Mouse (Mus musculus): ENCODE results near the gene Spindoc. TPM values are rescaled to one million over a fixed set of nuclear protein-coding genes. Genes with fewer than 3 reads are reported as not detected.

Spindoc gene
- total and polyA plus RNA-seq, 3 experiments = 13.0 to 54.1 TPM; not detected in 1

GRCm38 (mm10) chr19:7315587-7315984 lies 67.2 kb downstream of the Spindoc start (continued):
- TF ChIP-seq GATA1 (IDR thresholded peaks at IDR 0.05; ENCODE audit: low read depth, low read length) (peak; percentile 85), USF2 (IDR thresholded peaks at IDR 0.05; ENCODE audit: borderline replicate concordance in 1 of 2, insufficient read depth in 1 of 2, low read depth in 1 of 2, low read length in 2 of 2) (no peak), E2F4 (IDR thresholded peaks at IDR 0.05; ENCODE audit: borderline replicate concordance, low read depth, low read length) (no peak), GABPA (IDR thresholded peaks at IDR 0.05; ENCODE audit: low read depth, low read length) (no peak), MXI1 (IDR thresholded peaks at IDR 0.05; ENCODE audit: low read depth, low read length) (no peak; the same call in 1 of the 2 replicates), MYB (IDR thresholded peaks at IDR 0.05; ENCODE audit: low read depth, low read length) (no peak), HCFC1 (IDR thresholded peaks at IDR 0.05; ENCODE audit: low read depth, low read length) (no peak), JUND (IDR thresholded peaks at IDR 0.05; ENCODE audit: low read depth, low read length) (no peak), TAL1 (IDR thresholded peaks at IDR 0.05; ENCODE audit: low read length) (peak; percentile 44), TBP (IDR thresholded peaks at IDR 0.05; ENCODE audit: low read depth, low read length) (no peak), RAD21 (IDR thresholded peaks at IDR 0.05; ENCODE audit: low read depth, low read length) (no peak)

- Histone ChIP-seq H3K4me1 (ENCODE audit: control insufficient read depth in 1 of 2, insufficient read depth in 2 of 2, low read length in 2 of 2) (peaks cover 22 to 50% of the 10 kb centered on the region in 2 experiments), H3K4me3 (ENCODE audit: control insufficient read depth in 1 of 2, insufficient read depth in 1 of 2, low read depth in 2 of 2, low read length in 2 of 2) (peak overlapping the region in 1 of 2 experiments; percentile 21; a peak in 1 of 4 replicates)
- peak; percentile 87 for DNase-seq (ENCODE audit: low read depth, low spot score)
These were observed 67.7 kb downstream of the Spindoc start for GRCm38 (mm10) chr19:7314976-7315586.

DNA sequence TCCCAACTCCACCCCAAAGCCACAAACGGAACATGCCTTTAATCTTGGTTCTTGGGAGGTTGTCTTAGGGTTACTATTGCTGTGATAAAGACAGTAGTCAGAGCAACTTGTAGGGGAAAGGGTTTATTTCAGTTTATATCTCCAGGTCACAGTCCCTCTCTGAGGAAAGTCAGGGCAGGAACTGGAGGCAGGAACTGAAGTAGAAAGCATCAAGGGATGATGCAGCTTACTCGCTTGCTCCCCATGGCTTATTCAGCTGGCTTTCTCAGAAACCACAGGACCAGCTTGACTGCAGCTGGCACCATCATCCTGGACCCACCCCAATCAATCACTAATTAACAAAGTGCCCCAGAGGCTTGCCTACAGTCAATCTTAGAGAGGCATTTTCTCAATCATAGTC lies 69.1 kb downstream of the Spindoc start:
- H3K27me3 ChIP-seq (ENCODE audit: control insufficient read depth in 1 of 2, insufficient read depth in 2 of 2, low read length in 2 of 2) = no peaks in the 10 kb centered on the region
- DNase-seq (ENCODE audit: low read depth, low spot score) = peak; percentile 66
- peaks cover 33 to 64% of the 10 kb centered on the region in 2 experiments for H3K4me1 ChIP-seq (ENCODE audit: control insufficient read depth in 1 of 2, insufficient read depth in 2 of 2, low read length in 2 of 2)
- no peak overlapping the region for H3K9ac ChIP-seq (ENCODE audit: control insufficient read depth, low read depth, low read length, poor library complexity, severe bottlenecking)
- H3K79me2 ChIP-seq (ENCODE audit: control insufficient read depth, insufficient read depth, low read length, poor library complexity) = peaks cover 49% of the 10 kb centered on the region
- H3K36me3 ChIP-seq (ENCODE audit: control insufficient read depth in 1 of 2, insufficient read depth in 2 of 2, low read length in 2 of 2) = peaks cover 2 to 76% of the 10 kb centered on the region in 2 experiments
- H3K27ac ChIP-seq (ENCODE audit: control insufficient read depth, low read depth, low read length) = peak overlapping the region; percentile 60
- no peak overlapping the region for H3K4me3 ChIP-seq (ENCODE audit: control insufficient read depth in 1 of 2, insufficient read depth in 1 of 2, low read depth in 2 of 2, low read length in 2 of 2)
- H3K9me3 ChIP-seq (replicated peaks; ENCODE audit: insufficient read depth, low read length) = no peaks in the 10 kb centered on the region
- TF ChIP-seq MYC (IDR thresholded peaks at IDR 0.05; ENCODE audit: low read depth, low read length) = no peak
- TF ChIP-seq BHLHE40 (IDR thresholded peaks at IDR 0.05; ENCODE audit: borderline replicate concordance, low read depth, low read length) = no peak
- no peak for TF ChIP-seq ZC3H11A (IDR thresholded peaks at IDR 0.05; ENCODE audit: low read depth, low read length)
- no peak for TF ChIP-seq CHD1 (IDR thresholded peaks at IDR 0.05; ENCODE audit: low read depth, low read length)
- peak; percentile 50; the same call in 1 of the 2 replicates for TF ChIP-seq SIN3A (IDR thresholded peaks at IDR 0.05; ENCODE audit: low read length)
- no peak for TF ChIP-seq USF1 (IDR thresholded peaks at IDR 0.05; ENCODE audit: low read depth, low read length)
- TF ChIP-seq POLR2A (IDR thresholded peaks at IDR 0.05; ENCODE audit: control insufficient read depth in 1 of 2, insufficient read depth in 1 of 2, low read depth in 1 of 2, low read length in 2 of 2, poor library complexity in 1 of 2) = no peak
- no peak for TF ChIP-seq RAD21 (IDR thresholded peaks at IDR 0.05; ENCODE audit: low read depth, low read length)
- TF ChIP-seq EP300 (IDR thresholded peaks at IDR 0.05; ENCODE audit: low read depth in 1 of 2, low read length in 2 of 2) = peak; percentile 82 to 90
- peak; percentile 72 for TF ChIP-seq GATA1 (IDR thresholded peaks at IDR 0.05; ENCODE audit: low read depth, low read length)
- TF ChIP-seq TBP (IDR thresholded peaks at IDR 0.05; ENCODE audit: low read depth, low read length) = 0 out of 2 replicates have a peak, but pooled peaks have one; percentile 8
- peak; percentile 44; the same call in 1 of the 2 replicates for TF ChIP-seq RCOR1 (IDR thresholded peaks at IDR 0.05; ENCODE audit: low read depth, low read length)
- TF ChIP-seq CTCF (IDR thresholded peaks at IDR 0.05 in 2 of 3, conservative IDR thresholded peaks at IDR 0.05 in 1 of 3; ENCODE audit: control insufficient read depth in 1 of 3, insufficient read depth in 1 of 3, low read depth in 2 of 3, low read length in 3 of 3, poor library complexity in 1 of 3, severe bottlenecking in 1 of 3) = no peak
- TF ChIP-seq SMC3 (IDR thresholded peaks at IDR 0.05; ENCODE audit: low read depth, low read length) = no peak
- TF ChIP-seq JUND (IDR thresholded peaks at IDR 0.05; ENCODE audit: low read depth, low read length) = no peak
- TF ChIP-seq TCF12 (IDR thresholded peaks at IDR 0.05; ENCODE audit: low read depth, low read length) = peak; percentile 69
- no peak for TF ChIP-seq ELF1 (IDR thresholded peaks at IDR 0.05; ENCODE audit: low read depth, low read length)
- TF ChIP-seq HCFC1 (IDR thresholded peaks at IDR 0.05; ENCODE audit: low read depth, low read length) = no peak

More at GRCm38 (mm10) chr19:7314976-7315586, 67.7 kb downstream of the Spindoc start:
- H3K79me2 ChIP-seq (ENCODE audit: control insufficient read depth, insufficient read depth, low read length, poor library complexity) = peaks cover 49% of the 10 kb centered on the region
- H3K36me3 ChIP-seq (ENCODE audit: control insufficient read depth in 1 of 2, insufficient read depth in 2 of 2, low read length in 2 of 2) = peaks cover 7 to 61% of the 10 kb centered on the region in 2 experiments
- TF ChIP-seq TAL1 (IDR thresholded peaks at IDR 0.05; ENCODE audit: low read length) (no peak), MYB (IDR thresholded peaks at IDR 0.05; ENCODE audit: low read depth, low read length) (peak; percentile 59; the same call in 1 of the 2 replicates), TBP (IDR thresholded peaks at IDR 0.05; ENCODE audit: low read depth, low read length) (no peak), MEF2A (IDR thresholded peaks at IDR 0.05; ENCODE audit: extremely low read depth, insufficient replicate concordance, low read depth, low read length, poor library complexity, severe bottlenecking) (no peak), GATA1 (IDR thresholded peaks at IDR 0.05; ENCODE audit: low read depth, low read length) (peak; percentile 36; the same call in 1 of the 2 replicates), ELF1 (IDR thresholded peaks at IDR 0.05; ENCODE audit: low read depth, low read length) (no peak), EP300 (IDR thresholded peaks at IDR 0.05; ENCODE audit: low read depth in 1 of 2, low read length in 2 of 2) (peak; percentile 48 to 71), MXI1 (IDR thresholded peaks at IDR 0.05; ENCODE audit: low read depth, low read length) (peak; percentile 44; the same call in 1 of the 2 replicates), ETS1 (IDR thresholded peaks at IDR 0.05; ENCODE audit: low read depth, low read length) (peak; percentile 53; the same call in 1 of the 2 replicates), SIN3A (IDR thresholded peaks at IDR 0.05; ENCODE audit: low read length) (peak; percentile 16; the same call in 1 of the 2 replicates), RCOR1 (IDR thresholded peaks at IDR 0.05; ENCODE audit: low read depth, low read length) (peak; percentile 66)
- no peaks in the 10 kb centered on the region for H3K9me3 ChIP-seq (replicated peaks; ENCODE audit: insufficient read depth, low read length)
- H3K27ac ChIP-seq (ENCODE audit: control insufficient read depth, low read depth, low read length) = peak overlapping the region; percentile 60
- H3K27me3 ChIP-seq (ENCODE audit: control insufficient read depth in 1 of 2, insufficient read depth in 2 of 2, low read length in 2 of 2) = no peaks in the 10 kb centered on the region
- H3K9ac ChIP-seq (ENCODE audit: control insufficient read depth, low read depth, low read length, poor library complexity, severe bottlenecking) = 0 out of 2 replicates have a peak overlapping the region, but pooled peaks have one; percentile 15
